Mouse (Mus musculus): ENCODE measurements around the gene Ccdc60. TPM values are rescaled to one million over a fixed set of nuclear protein-coding genes. Genes with fewer than 3 reads are reported as not detected.

Gene Ccdc60
- polyA plus RNA-seq, 1 experiment = 0.07 TPM

DNA sequence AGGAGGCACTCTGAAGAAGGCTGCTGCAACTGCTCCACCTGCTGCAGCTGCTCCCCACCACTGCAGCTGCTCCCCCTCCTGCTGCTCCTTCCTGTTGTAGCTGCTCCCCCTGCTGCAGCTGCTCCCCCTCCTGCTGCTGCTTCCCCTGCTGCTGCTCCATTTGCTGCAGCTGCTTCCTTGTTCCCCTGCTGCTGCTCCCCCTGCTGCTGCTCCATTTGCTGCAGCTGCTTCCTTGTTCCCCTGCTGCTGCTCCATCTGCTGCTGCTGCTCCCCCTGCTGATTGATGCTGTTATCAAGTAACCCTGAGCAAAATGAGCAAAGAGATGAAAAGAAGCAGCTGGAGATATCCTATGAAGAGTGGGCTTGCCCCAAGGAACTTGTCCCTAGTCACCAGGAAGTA, 8.3 kb downstream of the Ccdc60 start:
- H3K79me2 ChIP-seq (ENCODE audit: control insufficient read depth, insufficient read depth) = no peaks in the 10 kb centered on the region
- H3K36me3 ChIP-seq (ENCODE audit: control insufficient read depth, insufficient read depth) = no peaks in the 10 kb centered on the region
- TF ChIP-seq CTCF (IDR thresholded peaks at IDR 0.05; ENCODE audit: control insufficient read depth, insufficient read depth, insufficient read length) = no peak
- TF ChIP-seq MYOD1 (IDR thresholded peaks at IDR 0.05; ENCODE audit: control insufficient read depth, insufficient read length, low read depth) = no peak
- TF ChIP-seq MAX (IDR thresholded peaks at IDR 0.05) = no peak
- no peak for TF ChIP-seq MYOG (IDR thresholded peaks at IDR 0.05; ENCODE audit: control insufficient read depth, extremely low read depth, insufficient read length)
- no peak for TF ChIP-seq CEBPB (IDR thresholded peaks at IDR 0.05; ENCODE audit: low read depth)
- no peak for TF ChIP-seq USF1 (IDR thresholded peaks at IDR 0.05; ENCODE audit: low read depth)
- H3K79me3 ChIP-seq (ENCODE audit: low read depth) = no peaks in the 10 kb centered on the region
- no peak overlapping the region for H3K4me3 ChIP-seq (ENCODE audit: insufficient read depth, poor library complexity, severe bottlenecking)
- no peaks in the 10 kb centered on the region for H3K27me3 ChIP-seq (ENCODE audit: control insufficient read depth, insufficient read depth, insufficient read length)
- no peak overlapping the region for H3ac ChIP-seq (ENCODE audit: control insufficient read depth, insufficient read length, low read depth)

DNA sequence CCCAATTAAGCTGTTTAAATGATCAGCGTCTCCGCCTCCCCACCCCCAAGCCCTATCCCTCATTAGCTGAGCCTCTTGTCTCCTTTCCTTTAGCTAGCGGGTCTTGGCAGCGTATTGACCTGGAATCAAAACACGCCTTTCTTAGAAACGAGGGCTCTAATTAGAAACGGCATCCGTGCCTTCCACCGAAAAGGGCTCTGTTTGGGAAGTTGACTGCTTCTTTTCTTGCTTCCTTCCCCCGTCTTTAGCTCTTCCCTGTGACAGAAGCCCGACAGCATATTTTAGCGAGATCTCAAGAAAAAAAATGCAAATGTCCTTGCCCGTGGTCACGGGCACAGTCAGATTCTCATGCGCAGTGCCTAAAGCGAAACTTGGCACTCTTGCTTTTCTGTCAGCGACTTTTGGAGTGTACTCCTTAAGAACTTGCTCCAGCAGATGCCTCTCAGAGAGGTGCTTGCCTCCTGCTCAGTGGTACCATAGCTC, 10.3 kb downstream of the Ccdc60 start:
- no peak for TF ChIP-seq CTCF (IDR thresholded peaks at IDR 0.05; ENCODE audit: control insufficient read depth, insufficient read depth, insufficient read length)
- no peak for TF ChIP-seq FOSL1 (IDR thresholded peaks at IDR 0.05; ENCODE audit: insufficient read depth, low read length, poor library complexity, severe bottlenecking)
- H3K79me2 ChIP-seq (ENCODE audit: control insufficient read depth, insufficient read depth) = no peaks in the 10 kb centered on the region
- no peaks in the 10 kb centered on the region for H3K27me3 ChIP-seq (ENCODE audit: control insufficient read depth, insufficient read depth, insufficient read length)
- H3K79me3 ChIP-seq (ENCODE audit: low read depth) = no peaks in the 10 kb centered on the region
- no peak overlapping the region for H3ac ChIP-seq (ENCODE audit: control insufficient read depth, insufficient read length, low read depth)
- no peak overlapping the region for H3K4me3 ChIP-seq (ENCODE audit: insufficient read depth, poor library complexity, severe bottlenecking)
- no peaks in the 10 kb centered on the region for H3K36me3 ChIP-seq (ENCODE audit: control insufficient read depth, insufficient read depth)

GRCm38 (mm10) chr5:116277951-116278350, 10.8 kb downstream of the Ccdc60 start:
- Histone ChIP-seq H3K4me3 (ENCODE audit: insufficient read depth, poor library complexity, severe bottlenecking) (no peak overlapping the region), H3K79me2 (ENCODE audit: control insufficient read depth, insufficient read depth) (no peaks in the 10 kb centered on the region), H3K36me3 (ENCODE audit: control insufficient read depth, insufficient read depth) (no peaks in the 10 kb centered on the region), H3K27me3 (ENCODE audit: control insufficient read depth, insufficient read depth, insufficient read length) (no peaks in the 10 kb centered on the region), H3ac (ENCODE audit: control insufficient read depth, insufficient read length, low read depth) (no peak overlapping the region), H3K79me3 (ENCODE audit: low read depth) (no peaks in the 10 kb centered on the region)
- TF ChIP-seq CEBPB (IDR thresholded peaks at IDR 0.05; ENCODE audit: low read depth) (no peak), FOSL1 (IDR thresholded peaks at IDR 0.05; ENCODE audit: insufficient read depth, low read length, poor library complexity, severe bottlenecking) (no peak), MAX (IDR thresholded peaks at IDR 0.05) (no peak), USF1 (IDR thresholded peaks at IDR 0.05; ENCODE audit: low read depth) (no peak), MYOD1 (IDR thresholded peaks at IDR 0.05; ENCODE audit: control insufficient read depth, insufficient read length, low read depth) (no peak), MYOG (IDR thresholded peaks at IDR 0.05; ENCODE audit: control insufficient read depth, extremely low read depth, insufficient read length) (no peak), CTCF (IDR thresholded peaks at IDR 0.05; ENCODE audit: control insufficient read depth, insufficient read depth, insufficient read length) (no peak)

- Histone ChIP-seq H3K79me3 (ENCODE audit: low read depth) (no peaks in the 10 kb centered on the region), H3K36me3 (ENCODE audit: control insufficient read depth, insufficient read depth) (no peaks in the 10 kb centered on the region), H3ac (ENCODE audit: control insufficient read depth, insufficient read length, low read depth) (no peak overlapping the region), H3K4me3 (ENCODE audit: insufficient read depth, poor library complexity, severe bottlenecking) (no peak overlapping the region), H3K27me3 (ENCODE audit: control insufficient read depth, insufficient read depth, insufficient read length) (no peaks in the 10 kb centered on the region), H3K79me2 (ENCODE audit: control insufficient read depth, insufficient read depth) (no peaks in the 10 kb centered on the region)
- TF ChIP-seq USF1 (IDR thresholded peaks at IDR 0.05; ENCODE audit: low read depth) = no peak
Observed at GRCm38 (mm10) chr5:116274818-116275217, 14.0 kb downstream of the Ccdc60 start.

- TF ChIP-seq FOSL1 (IDR thresholded peaks at IDR 0.05; ENCODE audit: insufficient read depth, low read length, poor library complexity, severe bottlenecking) (no peak), CTCF (IDR thresholded peaks at IDR 0.05; ENCODE audit: control insufficient read depth, insufficient read depth, insufficient read length) (no peak), CEBPB (IDR thresholded peaks at IDR 0.05; ENCODE audit: low read depth) (no peak), MYOG (IDR thresholded peaks at IDR 0.05; ENCODE audit: control insufficient read depth, extremely low read depth, insufficient read length) (no peak), MYOD1 (IDR thresholded peaks at IDR 0.05; ENCODE audit: control insufficient read depth, insufficient read length, low read depth) (no peak), MAX (IDR thresholded peaks at IDR 0.05) (no peak)
- Histone ChIP-seq H3ac (ENCODE audit: control insufficient read depth, insufficient read length, low read depth) (no peak overlapping the region), H3K27me3 (ENCODE audit: control insufficient read depth, insufficient read depth, insufficient read length) (no peaks in the 10 kb centered on the region), H3K79me3 (ENCODE audit: low read depth) (no peaks in the 10 kb centered on the region), H3K79me2 (ENCODE audit: control insufficient read depth, insufficient read depth) (no peaks in the 10 kb centered on the region), H3K36me3 (ENCODE audit: control insufficient read depth, insufficient read depth) (no peaks in the 10 kb centered on the region), H3K4me3 (ENCODE audit: insufficient read depth, poor library complexity, severe bottlenecking) (no peak overlapping the region)
Observed at GRCm38 (mm10) chr5:116274365-116274764, 14.4 kb downstream of the Ccdc60 start.

- H3K36me3 ChIP-seq (ENCODE audit: control insufficient read depth, insufficient read depth) = no peaks in the 10 kb centered on the region
- TF ChIP-seq MAX (IDR thresholded peaks at IDR 0.05) = no peak
- peak; percentile 90 for TF ChIP-seq USF1 (IDR thresholded peaks at IDR 0.05; ENCODE audit: low read depth)
- no peak for TF ChIP-seq MYOD1 (IDR thresholded peaks at IDR 0.05; ENCODE audit: control insufficient read depth, insufficient read length, low read depth)
- no peak for TF ChIP-seq CEBPB (IDR thresholded peaks at IDR 0.05; ENCODE audit: low read depth)
- TF ChIP-seq FOSL1 (IDR thresholded peaks at IDR 0.05; ENCODE audit: insufficient read depth, low read length, poor library complexity, severe bottlenecking) = no peak
- TF ChIP-seq MYOG (IDR thresholded peaks at IDR 0.05; ENCODE audit: control insufficient read depth, extremely low read depth, insufficient read length) = no peak
- peak overlapping the region; percentile 21 for H3K4me3 ChIP-seq (ENCODE audit: insufficient read depth, poor library complexity, severe bottlenecking)
- H3ac ChIP-seq (ENCODE audit: control insufficient read depth, insufficient read length, low read depth) = no peak overlapping the region
- H3K79me3 ChIP-seq (ENCODE audit: low read depth) = no peaks in the 10 kb centered on the region
- H3K27me3 ChIP-seq (ENCODE audit: control insufficient read depth, insufficient read depth, insufficient read length) = no peaks in the 10 kb centered on the region
- no peaks in the 10 kb centered on the region for H3K79me2 ChIP-seq (ENCODE audit: control insufficient read depth, insufficient read depth)
Observed at GRCm38 (mm10) chr5:116271511-116272227, 17.1 kb downstream of the Ccdc60 start.

Measured in C2C12 (cell line).